In genomic region chr17:51583984-51584880, GRCm38 (mm10) we compare ENCODE assay signal across 9 mouse cellular contexts.
DNase-seq lines count a peak whose midpoint lies in the region; ATAC-seq and TF ChIP-seq lines count a peak whose summit lies in the region.
"Had no signal": no experiment of that assay in that cellular context is flagged by ENCODE, and none has a peak within 500 bp of the region (broad histone marks: within the 10 kb centered on the region; RNA-seq: fewer than 3 reads in every experiment).

No protein-coding gene starts in this region.

- no peaks in the 10 kb centered on the region for H3K79me2 ChIP-seq in C2C12 (ENCODE audit: control insufficient read depth, insufficient read depth)

- 38% methylated on average over 19 of the region's 19 CpGs for WGBS in hindbrain, embryonic 16.5 days
- 40% methylated on average over 19 of the region's 19 CpGs for WGBS in midbrain, embryonic 13.5 days
- WGBS in intestine, postnatal 0 days = 80% methylated on average over 19 of the region's 19 CpGs

- H3K27me3 ChIP-seq in C2C12 (ENCODE audit: control insufficient read depth, insufficient read depth, insufficient read length) = no peaks in the 10 kb centered on the region
- H3K27me3 ChIP-seq in hindbrain, embryonic 16.5 days (replicated peaks; ENCODE audit: control insufficient read depth, insufficient read depth, low read length) = no peaks in the 10 kb centered on the region
- no peaks in the 10 kb centered on the region for H3K27me3 ChIP-seq in midbrain, embryonic 13.5 days
- H3K27me3 ChIP-seq in intestine, postnatal 0 days (replicated peaks; ENCODE audit: control insufficient read depth, insufficient read depth, low read length) = no peaks in the 10 kb centered on the region
- H3K27me3 ChIP-seq: stomach, embryonic 15.5 days had no signal

- peak overlapping the region; percentile 59 for H3K4me3 ChIP-seq in gastrocnemius, adult 2 months
- no peak overlapping the region for H3K4me3 ChIP-seq in C2C12 (ENCODE audit: insufficient read depth, poor library complexity, severe bottlenecking)
- H3K4me3 ChIP-seq in hindbrain, embryonic 16.5 days (ENCODE audit: low read length) = peak overlapping the region; percentile 22
- peak overlapping the region; percentile 15 for H3K4me3 ChIP-seq in midbrain, embryonic 13.5 days (replicated peaks)
- H3K4me3 ChIP-seq in intestine, postnatal 0 days (ENCODE audit: low read depth, low read length) = no peak overlapping the region
- H3K4me3 ChIP-seq: stomach, embryonic 15.5 days had no signal

- peak; percentile 74 for ATAC-seq in hindbrain, embryonic 16.5 days
- ATAC-seq in midbrain, embryonic 13.5 days = peak; percentile 68
- ATAC-seq in intestine, postnatal 0 days = no peak

- no peak for TF ChIP-seq CTCF in gastrocnemius, adult 2 months (IDR thresholded peaks at IDR 0.05)
- TF ChIP-seq CTCF in C2C12 (IDR thresholded peaks at IDR 0.05; ENCODE audit: control insufficient read depth, insufficient read depth, insufficient read length) = no peak
- TF ChIP-seq CTCF in intestine, postnatal 0 days (IDR thresholded peaks at IDR 0.05; ENCODE audit: low read depth) = no peak

- no peaks in the 10 kb centered on the region for H3K4me1 ChIP-seq in hindbrain, embryonic 16.5 days (ENCODE audit: control insufficient read depth, insufficient read depth, low read depth, low read length)
- H3K4me1 ChIP-seq in midbrain, embryonic 13.5 days (replicated peaks) = peaks cover 10% of the 10 kb centered on the region
- H3K4me1 ChIP-seq in intestine, postnatal 0 days (replicated peaks; ENCODE audit: control insufficient read depth, insufficient read depth, low read length) = no peaks in the 10 kb centered on the region
- H3K4me1 ChIP-seq: stomach, embryonic 15.5 days had no signal

- DNase-seq in gastrocnemius, adult 2 months = no peak
- DNase-seq in gastrocnemius, adult 8-10 months (ENCODE audit: low spot score in 2 of 2) = no peak
- no peak for DNase-seq in gastrocnemius, postnatal 36 days
- no peak for DNase-seq in left cerebral cortex, adult 11 months (ENCODE audit: low spot score)

- peak overlapping the region; percentile 39 for H3K4me2 ChIP-seq in hindbrain, embryonic 16.5 days (ENCODE audit: low read length)
- peak overlapping the region; percentile 41 for H3K4me2 ChIP-seq in midbrain, embryonic 13.5 days (replicated peaks)
- no peak overlapping the region for H3K4me2 ChIP-seq in intestine, postnatal 0 days (replicated peaks; ENCODE audit: low read depth)
- H3K4me2 ChIP-seq: stomach, embryonic 15.5 days had no signal

- no peak overlapping the region for H3K9ac ChIP-seq in hindbrain, embryonic 16.5 days (ENCODE audit: low read depth, low read length)
- H3K9ac ChIP-seq in midbrain, embryonic 13.5 days (replicated peaks) = peak overlapping the region; percentile 30; the same call in 1 of the 2 replicates
- no peak overlapping the region for H3K9ac ChIP-seq in intestine, postnatal 0 days (ENCODE audit: low read depth, low read length)
- H3K9ac ChIP-seq: stomach, embryonic 15.5 days had no signal

- H3K9me3 ChIP-seq in hindbrain, embryonic 16.5 days (ENCODE audit: control insufficient read depth, low read length) = no peaks in the 10 kb centered on the region; the same call in 1 of the 2 replicates
- no peaks in the 10 kb centered on the region for H3K9me3 ChIP-seq in midbrain, embryonic 13.5 days
- no peaks in the 10 kb centered on the region for H3K9me3 ChIP-seq in intestine, postnatal 0 days (ENCODE audit: control insufficient read depth)
- H3K9me3 ChIP-seq: stomach, embryonic 15.5 days had no signal

- intact Hi-C loops in gastrocnemius, adult 2 months (cut with DNase I) = no loop called here
- intact Hi-C loops in gastrocnemius, postnatal 36 days (cut with DNase I) = loop anchor here (5.0 kb wide), 2 partner anchors 42 to 68 kb away; no protein-coding TSS in a partner anchor

- peak overlapping the region; percentile 21 for H3ac ChIP-seq in C2C12 (ENCODE audit: control insufficient read depth, insufficient read length, low read depth)

- H3K79me3 ChIP-seq in C2C12 (ENCODE audit: low read depth) = no peaks in the 10 kb centered on the region

- no peaks in the 10 kb centered on the region for H3K36me3 ChIP-seq in C2C12 (ENCODE audit: control insufficient read depth, insufficient read depth)
- H3K36me3 ChIP-seq in hindbrain, embryonic 16.5 days (ENCODE audit: control insufficient read depth, insufficient read depth, low read length) = no peaks in the 10 kb centered on the region
- H3K36me3 ChIP-seq in midbrain, embryonic 13.5 days = no peaks in the 10 kb centered on the region
- H3K36me3 ChIP-seq in intestine, postnatal 0 days (ENCODE audit: control insufficient read depth, insufficient read depth) = no peaks in the 10 kb centered on the region
- H3K36me3 ChIP-seq: stomach, embryonic 15.5 days had no signal

- peak overlapping the region; percentile 40; the same call in 1 of the 2 replicates for H3K27ac ChIP-seq in gastrocnemius, adult 2 months
- H3K27ac ChIP-seq in hindbrain, embryonic 16.5 days (ENCODE audit: low read depth, low read length) = peak overlapping the region; percentile 34; the same call in 1 of the 2 replicates
- H3K27ac ChIP-seq in midbrain, embryonic 13.5 days = peak overlapping the region; percentile 53; the same call in 1 of the 2 replicates
- H3K27ac ChIP-seq in intestine, postnatal 0 days (ENCODE audit: low read depth, low read length) = no peak overlapping the region
- H3K27ac ChIP-seq: stomach, embryonic 15.5 days had no signal

TF ChIP-seq in C2C12, 6 proteins besides CTCF, POLR2A, EP300 and RAD21:
- no peak for TF ChIP-seq MYOG (IDR thresholded peaks at IDR 0.05; ENCODE audit: control insufficient read depth, extremely low read depth, insufficient read length)
- no peak for TF ChIP-seq USF1 (IDR thresholded peaks at IDR 0.05; ENCODE audit: low read depth)
- no peak for TF ChIP-seq MAX (IDR thresholded peaks at IDR 0.05)
- peak; percentile 50 for TF ChIP-seq MYOD1 (IDR thresholded peaks at IDR 0.05; ENCODE audit: control insufficient read depth, insufficient read length, low read depth)

Comparison
In these comparisons a context has a peak if more than half of its experiments do, and no peak if none do; other contexts are left out.
1. H3K4me3 ChIP-seq: peak in gastrocnemius, adult 2 months (single experiment), hindbrain, embryonic 16.5 days (single experiment) and midbrain, embryonic 13.5 days (single experiment); none in C2C12 (single experiment) and intestine, postnatal 0 days (single experiment).